Mouse (Mus musculus): ENCODE measurements around the gene Erp27. TPM values are rescaled to one million over a fixed set of nuclear protein-coding genes. Genes with fewer than 3 reads are reported as not detected.

Gene Erp27
- total RNA-seq, 1 experiment from 2014 or later = not detected

- peak; percentile 39 for DNase-seq
Observed at GRCm38 (mm10) chr6:136861020-136861419, 61.0 kb downstream of the Erp27 start.

- no peak for DNase-seq
Observed at GRCm38 (mm10) chr6:136858420-136858819, 63.6 kb downstream of the Erp27 start.

- DNase-seq = no peak
Observed at GRCm38 (mm10) chr6:136857873-136858260, 64.1 kb downstream of the Erp27 start.

Other genes with a start within 250 kb of the Erp27 start
- 0.08 and 0.22 TPM in 2 replicates for gene Gucy2c, start 140.4 kb downstream of the Erp27 start, total RNA-seq (2021)
- gene Hist4h4, start 117.8 kb downstream of the Erp27 start, total RNA-seq (2021) = 24.3 and 24.8 TPM in 2 replicates
- 124 TPM in 2 replicates for gene H2afj, start 113.9 kb downstream of the Erp27 start, total RNA-seq (2021)
- 0.38 and 1.1 TPM in 2 replicates for gene BC049715, start 94.6 kb downstream of the Erp27 start, total RNA-seq (2021)
- 73.4 and 79.6 TPM in 2 replicates for gene Wbp11, start 93.9 kb downstream of the Erp27 start, total RNA-seq (2021)
- gene Smco3, start 86.7 kb downstream of the Erp27 start, total RNA-seq (2021) = 0.22 and 0.38 TPM in 2 replicates
- gene Art4, start 64.4 kb downstream of the Erp27 start, total RNA-seq (2021) = 6.0 and 7.4 TPM in 2 replicates
- gene Mgp, start 46.4 kb downstream of the Erp27 start, total RNA-seq (2021) = 177 and 231 TPM in 2 replicates
- gene Pde6h, start 1.7 kb upstream of the Erp27 start, total RNA-seq (2021) = 0.44 TPM in 1 of 2 replicates, not detected in the other
- gene Arhgdib, start 19.7 kb upstream of the Erp27 start, total RNA-seq (2021) = 24.4 and 62.7 TPM in 2 replicates
- gene Rerg, start 248.3 kb upstream of the Erp27 start, total RNA-seq (2021) = 103 and 108 TPM in 2 replicates

Data from adrenal gland, postnatal 14 days (tissue).